Mouse (Mus musculus): ENCODE measurements around the gene Elfn1.
A peak's percentile ranks its signal among the peaks of the same experiment; 100 is the strongest.
"Not testable (repeated sequence)": the region's sequence is repeated elsewhere in the genome, so short reads cannot be mapped to it uniquely, and the experiment has no call there.

Elfn1 gene

DNA sequence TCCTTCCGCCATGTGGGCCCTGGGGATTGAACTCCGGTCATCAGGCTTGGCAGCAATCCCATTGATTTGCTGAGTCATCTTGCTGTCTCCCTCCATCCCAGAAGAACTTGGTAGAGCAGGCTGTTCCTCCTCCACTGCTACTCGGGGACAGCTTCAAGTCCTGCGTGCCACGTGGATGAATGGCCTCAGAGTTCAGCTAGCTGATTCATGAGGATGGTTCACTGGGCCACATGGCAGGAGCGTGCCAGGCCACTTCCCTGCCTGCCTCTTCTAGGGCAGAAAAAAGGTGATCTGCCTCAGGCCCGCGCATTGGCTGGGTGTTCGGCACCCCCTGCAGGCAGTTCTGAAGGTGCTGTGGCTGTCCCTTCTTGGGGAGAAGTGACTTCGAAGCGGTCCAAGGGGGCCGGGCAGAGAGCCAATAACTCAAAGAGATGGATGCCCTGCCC lies 62.5 kb downstream of the Elfn1 start:
- DNase-seq (ENCODE audit: low read depth, low spot score), result no peak

- no peak for DNase-seq (ENCODE audit: low read depth, low spot score)
Observed at GRCm38 (mm10) chr5:139976584-139976983, 68.8 kb downstream of the Elfn1 start.

- DNase-seq (ENCODE audit: low read depth, low spot score), result no peak
Observed at GRCm38 (mm10) chr5:139977476-139977875, 69.7 kb downstream of the Elfn1 start.

DNA sequence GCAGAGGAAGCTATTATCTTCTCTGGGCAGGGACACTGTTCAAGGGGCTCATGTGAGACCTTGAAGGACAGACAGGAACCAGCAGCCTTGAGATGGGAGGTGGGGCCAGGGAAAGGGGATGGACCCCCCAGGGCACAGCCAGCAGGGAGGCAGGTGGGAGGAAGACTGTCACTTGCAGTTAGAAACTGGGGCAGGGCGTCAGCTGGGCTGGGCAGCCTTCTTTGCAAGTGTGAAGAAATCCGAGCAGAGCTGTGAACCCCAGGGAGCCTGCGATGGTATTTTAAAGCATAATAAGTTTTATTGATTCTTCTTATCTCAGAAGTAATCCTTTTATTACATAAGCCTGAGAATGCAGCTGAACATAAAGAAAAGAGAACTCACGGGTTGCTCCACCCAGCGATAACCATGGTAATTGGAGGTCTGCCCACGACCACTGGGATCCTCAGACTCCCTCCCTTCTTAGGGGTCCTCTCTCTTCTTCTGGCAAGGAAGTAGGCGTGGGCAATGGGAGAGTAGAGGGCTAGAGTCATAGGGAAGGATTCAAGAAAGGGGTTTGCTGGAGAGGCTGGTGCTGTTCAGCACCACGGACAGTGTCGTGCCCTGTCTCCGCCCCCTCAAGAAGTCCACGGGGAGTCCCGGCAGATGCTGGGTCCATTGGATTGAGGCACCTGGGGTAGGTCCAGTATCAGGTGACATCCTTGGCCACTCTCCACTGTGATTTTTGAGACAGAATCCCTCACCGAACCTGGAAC lies 71.0 kb downstream of the Elfn1 start:
- DNase-seq (ENCODE audit: low read depth, low spot score), result no peak

- DNase-seq (ENCODE audit: low read depth, low spot score), result no peak
Observed at GRCm38 (mm10) chr5:139979371-139979770, 71.6 kb downstream of the Elfn1 start.

DNA sequence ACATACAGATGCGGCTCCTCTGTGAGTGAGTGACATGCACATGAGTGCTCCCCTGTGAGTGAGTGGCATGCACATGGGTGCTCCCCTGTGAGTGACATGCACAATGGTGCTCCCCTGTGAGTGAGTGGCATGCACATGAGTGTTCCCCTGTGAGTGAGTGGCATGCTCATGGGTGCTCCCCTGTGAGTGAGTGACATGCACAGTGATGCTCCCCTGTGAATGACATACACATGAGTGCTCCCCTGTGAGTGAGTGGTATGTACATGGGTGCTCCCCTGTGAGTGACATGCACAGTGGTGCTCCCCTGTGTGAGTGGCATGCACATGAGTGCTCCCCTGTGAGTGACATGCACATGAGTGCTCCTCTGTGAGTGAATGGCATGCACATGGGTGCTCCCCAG lies 74.2 kb downstream of the Elfn1 start:
- DNase-seq (ENCODE audit: low read depth, low spot score), result no peak

- DNase-seq (ENCODE audit: low read depth, low spot score), result no peak
Observed at GRCm38 (mm10) chr5:139985073-139985746, 77.5 kb downstream of the Elfn1 start.

- no peak for DNase-seq (ENCODE audit: low read depth, low spot score)
Observed at GRCm38 (mm10) chr5:139991531-139991930, 83.8 kb downstream of the Elfn1 start.

- not testable (repeated sequence) for DNase-seq (ENCODE audit: low read depth, low spot score)
Observed at GRCm38 (mm10) chr5:139998321-139998720, 90.6 kb downstream of the Elfn1 start.

- DNase-seq (ENCODE audit: low read depth, low spot score), result no peak
Observed at GRCm38 (mm10) chr5:139998916-139999315, 91.2 kb downstream of the Elfn1 start.

DNA sequence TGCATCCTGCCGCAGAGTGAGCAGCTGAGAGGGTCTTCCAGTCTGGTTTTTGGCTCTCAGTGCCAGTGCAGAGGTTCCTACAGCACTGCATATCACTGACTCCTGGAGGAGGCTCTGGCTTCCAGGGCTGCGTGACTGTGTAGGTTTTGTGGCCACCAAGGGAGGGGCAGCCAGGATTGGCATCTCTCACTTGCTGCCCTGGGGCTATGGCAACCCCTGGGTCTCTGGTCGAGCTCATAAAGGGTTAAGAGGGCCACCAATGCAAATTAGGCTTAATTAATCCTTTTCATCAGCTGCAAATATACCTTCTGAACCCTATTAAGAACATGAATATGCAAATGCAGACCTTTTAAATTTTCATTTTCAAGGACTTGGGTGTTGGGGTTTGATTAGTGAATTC lies 94.8 kb downstream of the Elfn1 start:
- DNase-seq (ENCODE audit: low read depth, low spot score), result no peak

- DNase-seq (ENCODE audit: low read depth, low spot score), result no peak
Observed at GRCm38 (mm10) chr5:140006861-140007260, 99.1 kb downstream of the Elfn1 start.

GRCm38 (mm10) chr5:140007656-140008522 lies 100.1 kb downstream of the Elfn1 start:
- DNase-seq (ENCODE audit: low read depth, low spot score), result peak; percentile 82

GRCm38 (mm10) chr5:140008523-140008806 lies 100.7 kb downstream of the Elfn1 start:
- DNase-seq (ENCODE audit: low read depth, low spot score), result no peak

DNA sequence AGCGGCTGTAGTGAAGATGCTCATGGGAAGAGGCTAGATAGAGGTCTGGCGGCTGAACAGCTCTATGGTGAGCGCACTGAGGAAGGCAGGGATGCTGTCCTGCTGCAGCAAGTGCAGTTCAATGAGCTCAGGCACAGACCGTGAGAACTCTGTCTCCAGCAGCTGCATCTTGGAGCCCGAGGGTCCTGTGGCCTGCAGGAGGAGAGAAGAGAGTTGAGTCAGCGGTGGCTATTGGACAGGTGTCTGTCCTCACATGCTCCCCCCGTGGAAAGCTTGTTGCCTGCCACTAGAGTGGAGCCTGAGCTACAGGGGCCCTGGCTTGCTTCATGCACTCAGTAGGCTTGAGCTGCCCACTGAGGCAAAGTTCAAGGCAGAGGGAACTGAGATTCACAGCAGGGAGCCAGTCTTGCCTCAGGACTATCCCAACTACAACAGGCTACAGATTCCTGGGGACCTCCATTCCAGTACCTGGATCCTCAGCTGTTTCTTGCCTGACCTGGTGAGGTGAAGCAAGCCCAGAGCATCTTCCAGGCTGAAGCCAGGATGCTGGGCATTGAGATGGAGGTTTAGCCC lies 101.4 kb downstream of the Elfn1 start:
- no peak for DNase-seq (ENCODE audit: low read depth, low spot score)

DNA sequence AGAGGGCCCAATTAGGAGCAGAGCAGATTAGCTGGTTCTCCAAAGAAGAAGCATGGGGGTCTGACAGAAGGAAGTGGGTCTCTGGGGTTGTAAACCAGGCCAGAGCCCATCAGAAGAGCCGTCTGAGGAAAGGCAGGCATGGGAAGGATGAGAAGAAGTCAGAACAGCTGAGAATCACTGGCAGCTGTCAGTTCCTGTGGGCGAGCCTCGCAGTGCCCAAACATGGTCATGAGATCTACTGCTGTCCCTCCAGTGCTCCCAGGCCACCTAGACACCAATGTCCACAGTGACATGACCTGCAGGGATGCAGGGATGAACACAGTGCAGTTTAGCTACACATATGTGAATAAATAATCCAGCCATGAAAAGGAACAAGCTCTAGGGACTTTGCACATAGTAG lies 102.7 kb downstream of the Elfn1 start:
- no peak for DNase-seq (ENCODE audit: low read depth, low spot score)

- DNase-seq (ENCODE audit: low read depth, low spot score), result no peak
Observed at GRCm38 (mm10) chr5:140012286-140012967, 104.7 kb downstream of the Elfn1 start.

GRCm38 (mm10) chr5:140013652-140014051 lies 105.9 kb downstream of the Elfn1 start:
- DNase-seq (ENCODE audit: low read depth, low spot score), result no peak

DNA sequence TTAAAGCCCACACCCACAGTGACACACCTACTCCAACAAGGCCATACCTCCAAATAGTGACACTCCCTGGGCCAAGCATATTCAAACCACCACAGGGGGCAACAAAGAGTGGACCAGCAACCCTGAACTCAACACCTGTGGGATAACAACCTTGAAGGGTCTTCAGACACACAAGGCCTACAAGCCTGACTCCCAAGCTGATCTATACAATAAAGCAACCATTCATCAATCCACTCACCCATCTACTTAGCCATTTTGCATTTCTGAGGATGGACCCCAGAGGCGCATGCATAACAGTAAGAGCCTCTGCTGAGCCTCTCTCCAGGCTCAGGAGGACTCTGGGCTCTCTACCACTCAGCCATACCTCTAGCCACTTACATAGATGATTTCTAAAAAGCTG lies 109.2 kb downstream of the Elfn1 start:
- no peak for DNase-seq (ENCODE audit: low read depth, low spot score)

DNA sequence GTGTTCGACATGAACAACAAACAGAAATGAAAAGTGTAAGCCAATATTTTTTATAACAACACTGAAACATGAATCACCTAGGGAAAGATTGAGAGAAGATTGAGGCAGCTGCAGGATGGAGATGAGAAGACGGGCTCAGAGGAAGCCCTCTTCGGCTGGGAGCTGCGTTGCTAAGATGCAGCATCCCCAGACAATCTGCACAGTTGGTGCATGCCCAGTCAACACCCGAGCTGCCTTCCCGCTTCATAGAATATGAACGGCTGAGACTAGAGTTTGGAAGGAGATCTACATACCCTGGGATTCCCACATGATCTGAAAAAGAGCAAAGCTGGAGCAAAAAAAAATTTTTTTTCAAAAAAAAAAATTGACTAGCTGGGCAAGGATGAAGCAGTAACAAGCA lies 111.0 kb downstream of the Elfn1 start:
- DNase-seq (ENCODE audit: low read depth, low spot score), result no peak

DNA sequence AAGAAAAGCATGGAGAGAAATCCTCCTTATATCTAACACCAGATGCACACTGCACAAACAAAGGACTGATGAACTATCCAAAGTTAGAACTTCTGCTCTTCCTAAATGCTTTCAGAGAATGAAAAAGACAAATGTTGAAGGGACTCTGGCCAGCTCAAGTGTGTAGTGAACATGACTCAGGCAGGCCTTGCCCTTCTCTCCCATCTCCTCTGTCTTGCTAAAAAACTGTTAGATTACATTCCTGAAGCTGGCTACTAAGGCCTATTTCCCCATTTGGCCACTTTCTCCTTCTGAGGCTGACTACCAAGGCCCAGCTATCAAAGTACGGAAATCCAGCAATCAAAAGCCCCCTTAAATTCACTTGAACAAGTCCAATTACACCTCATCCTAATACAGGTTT lies 111.9 kb downstream of the Elfn1 start:
- DNase-seq (ENCODE audit: low read depth, low spot score), result no peak

DNA sequence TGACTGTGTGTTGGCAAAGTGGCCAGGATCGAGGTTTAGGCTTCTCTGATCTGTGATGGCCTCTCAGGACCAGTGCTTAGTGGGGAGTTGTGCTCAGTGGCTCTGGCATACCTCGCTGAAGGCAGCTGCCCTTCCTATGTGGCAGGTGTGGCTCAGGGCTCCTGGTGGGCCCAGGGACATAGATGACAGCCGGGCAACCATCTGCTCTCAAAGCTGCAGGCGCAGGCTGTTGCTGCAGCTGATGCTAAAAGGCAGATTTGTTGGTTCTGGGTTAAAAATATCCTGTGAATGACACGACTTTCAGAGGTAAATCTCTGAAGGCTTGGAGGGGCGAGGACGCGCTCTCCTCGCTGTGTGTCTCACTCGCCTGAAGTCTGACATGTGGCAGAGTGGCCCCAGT lies 114.0 kb downstream of the Elfn1 start:
- DNase-seq (ENCODE audit: low read depth, low spot score), result no peak

All from retina, postnatal 7 days (tissue).